Mouse (Mus musculus) stomach, embryonic 16.5 days (tissue): ENCODE results near the gene Tmem107. TPM values are rescaled to one million over a fixed set of nuclear protein-coding genes. Genes with fewer than 3 reads are reported as not detected.
"Not testable (repeated sequence)": the region's sequence is repeated elsewhere in the genome, so short reads cannot be mapped to it uniquely, and the experiment has no call there.

Source experiments
- ATAC-seq: fragments of 200-750 bp; cut with Nextera tagmentation; 2 replicates; pipeline ENCODE4 v1.8.0; 2017; ENCODE audit warnings: moderate number of reproducible peaks, moderate TSS enrichment; ENCODE audit not compliant: insufficient read depth, low FRiP score
- H3K27ac ChIP-seq: fragments of 300-500 bp; sonication (generic); 2 replicates; pipeline ENCODE4 v1.5.1; 2014; ENCODE audit warnings: low read length
- H3K27me3 ChIP-seq: fragments of 300-500 bp; sonication (generic); 2 replicates; pipeline ENCODE4 v1.6.1; 2014; ENCODE audit warnings: low read length, control low read depth, mixed read lengths; ENCODE audit not compliant: control insufficient read depth, insufficient read depth
- H3K36me3 ChIP-seq: fragments of 300-500 bp; sonication (generic); 2 replicates; pipeline ENCODE4 v1.6.1; 2014; ENCODE audit warnings: low read length; ENCODE audit not compliant: control insufficient read depth, insufficient read depth
- H3K4me1 ChIP-seq: fragments of 300-500 bp; sonication (generic); 2 replicates; pipeline ENCODE4 v1.6.1; 2014; ENCODE audit warnings: low read length, control low read depth, mixed read lengths; ENCODE audit not compliant: control insufficient read depth, insufficient read depth
- H3K4me2 ChIP-seq: fragments of 300-500 bp; sonication (generic); 2 replicates; pipeline ENCODE4 v1.6.1; 2014; ENCODE audit warnings: low read depth, low read length, mixed read lengths
- H3K4me3 ChIP-seq: fragments of 300-500 bp; sonication (generic); replicated peaks from 2 replicates; pipeline ENCODE4 v1.5.1; 2014; ENCODE audit warnings: mild to moderate bottlenecking, low read length
- H3K9ac ChIP-seq: fragments of 300-500 bp; sonication (generic); 2 replicates; pipeline ENCODE4 v1.6.1; 2014; ENCODE audit warnings: low read length
- H3K9me3 ChIP-seq: fragments of 300-500 bp; sonication (generic); replicated peaks from 2 replicates; pipeline ENCODE4 v1.6.1; 2016; ENCODE audit warnings: low read length, control low read depth; ENCODE audit not compliant: control insufficient read depth
- WGBS: fragments of 180-500 bp; shearing (Covaris S2); extraction: QIAGEN DNeasy Blood & Tissue Kit; methylation state at CpG from one replicate; pipeline ENCODE4 v1.1.7; 2014; 5-methylcytosine and 5-hydroxymethylcytosine counted together
- polyA plus RNA-seq: library from polyadenylated mRNA; unstranded; fragments of >200 nt; fragmentation: Nextera tagmentation; extraction: Ambion mirVana; gene quantifications from 2 replicates; pipeline ENCODE4 v1.2.1, GENCODE M21; 2015

Gene Tmem107
- polyA plus RNA-seq, 1 experiment from 2014 or later, result 62.1 TPM

DNA sequence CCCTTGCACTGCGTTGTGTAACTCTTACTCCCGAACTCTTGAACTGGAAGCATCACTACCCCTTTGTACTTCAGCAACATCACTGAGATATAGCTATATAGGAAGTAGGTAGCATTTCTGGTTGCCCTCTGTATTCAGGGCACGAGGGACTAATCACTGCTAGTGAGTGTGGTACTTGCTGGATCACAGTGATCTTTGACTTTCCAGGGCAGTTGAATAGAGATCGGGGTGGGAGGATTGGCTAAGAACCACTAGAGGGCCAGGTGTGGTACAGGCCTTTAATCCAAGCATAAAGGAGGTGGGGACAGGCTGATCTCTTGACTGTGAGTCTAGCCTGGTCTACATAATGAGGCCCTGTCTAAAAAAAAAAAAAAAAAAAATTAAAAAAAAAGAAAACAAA lies 22.3 kb downstream of the Tmem107 start:
- Histone ChIP-seq H3K9me3 (no peaks in the 10 kb centered on the region), H3K9ac (no peak overlapping the region), H3K36me3 (peaks cover 4% of the 10 kb centered on the region; the same call in 1 of the 2 replicates), H3K4me1 (peaks cover 29% of the 10 kb centered on the region), H3K27ac (0 out of 2 replicates have a peak overlapping the region, but pooled peaks have one; percentile 19), H3K4me3 (no peak overlapping the region), H3K4me2 (no peak overlapping the region), H3K27me3 (no peaks in the 10 kb centered on the region)
- ATAC-seq, result no peak
- WGBS, result 84% methylated on average over 4 of the region's 4 CpGs

DNA sequence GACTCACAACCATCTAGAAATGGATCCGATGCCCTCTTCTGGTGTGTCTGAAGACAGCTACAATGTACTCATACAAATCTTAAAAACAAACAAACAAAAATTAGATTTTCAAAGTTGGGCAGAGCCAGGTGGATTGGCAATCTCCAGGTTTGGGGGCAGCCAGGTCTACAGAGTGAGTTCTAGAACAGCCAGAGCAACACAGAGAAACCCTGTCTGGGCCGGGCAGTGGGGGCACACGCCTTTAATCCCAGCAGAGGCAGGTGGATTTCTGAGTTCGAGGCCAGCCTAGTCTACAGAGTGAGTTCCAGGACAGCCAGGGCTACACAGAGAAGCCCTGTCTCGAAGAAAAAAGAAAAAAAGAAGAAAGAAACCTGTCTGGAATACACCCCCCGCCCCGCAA lies 23.2 kb downstream of the Tmem107 start:
- H3K9me3 ChIP-seq, H3K9ac ChIP-seq, H3K36me3 ChIP-seq, H3K27me3 ChIP-seq, ATAC-seq, H3K4me2 ChIP-seq, H3K4me3 ChIP-seq: not testable (repeated sequence)
- Histone ChIP-seq H3K4me1 (peaks cover 39% of the 10 kb centered on the region), H3K27ac (peak overlapping the region; percentile 92; the same call in 1 of the 2 replicates)
- 84% methylated on average over 7 of the region's 7 CpGs for WGBS

DNA sequence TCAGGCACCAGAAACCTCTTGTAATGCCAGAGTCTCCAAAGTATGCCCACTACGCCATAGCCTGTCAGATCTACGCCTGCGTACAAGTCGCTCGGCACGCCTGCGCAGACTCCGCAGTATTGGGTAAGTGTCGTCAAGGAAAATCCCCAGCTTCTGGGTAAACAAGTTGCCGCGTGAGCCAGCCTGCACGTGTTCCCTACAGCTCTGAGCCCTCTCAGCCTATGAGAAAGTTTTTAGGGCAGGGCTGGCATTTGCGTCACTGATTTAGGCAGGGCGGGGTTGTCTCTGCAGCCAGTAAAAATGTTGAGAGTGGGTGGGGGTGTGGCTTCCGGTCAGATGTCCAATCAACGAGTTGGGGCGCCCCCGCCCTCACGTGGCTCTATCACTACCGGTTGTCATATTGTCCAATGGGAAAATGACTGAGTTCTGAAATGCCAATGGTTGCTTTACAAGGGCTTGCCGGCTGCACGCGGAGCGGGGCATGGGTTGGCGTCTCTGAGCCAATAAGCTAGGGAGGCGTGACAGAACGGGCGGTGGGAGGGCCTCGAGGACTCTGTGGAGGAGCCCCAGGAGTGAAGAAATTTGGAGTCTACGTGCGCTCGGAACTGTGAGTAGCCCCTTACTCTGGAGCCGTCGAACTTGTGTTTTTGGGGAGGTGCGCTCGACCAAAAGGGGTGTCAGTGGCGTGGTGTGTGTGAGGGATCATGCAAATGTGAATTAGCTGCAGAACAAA lies 24.3 kb downstream of the Tmem107 start, which contains the start of gene Per1:
Gene Per1 (plus strand): TSS at position 521 of the 733 bp plus-strand sequence.
- peaks cover 4% of the 10 kb centered on the region; the same call in 1 of the 2 replicates for H3K36me3 ChIP-seq
- H3K4me1 ChIP-seq, result peaks cover 41% of the 10 kb centered on the region
- H3K4me3 ChIP-seq, result peak within 1 kb of the TSS; percentile 57
- H3K9ac ChIP-seq, result peak within 1 kb of the TSS; percentile 76
- under 1% methylated on average over 37 of the region's 37 CpGs for WGBS
- peak within 1 kb of the TSS; percentile 96 for H3K27ac ChIP-seq
- H3K27me3 ChIP-seq, result no peaks in the 10 kb centered on the region
- H3K9me3 ChIP-seq, result no peaks in the 10 kb centered on the region
- peak; percentile 92 for ATAC-seq
- H3K4me2 ChIP-seq, result peak within 1 kb of the TSS; percentile 96

DNA sequence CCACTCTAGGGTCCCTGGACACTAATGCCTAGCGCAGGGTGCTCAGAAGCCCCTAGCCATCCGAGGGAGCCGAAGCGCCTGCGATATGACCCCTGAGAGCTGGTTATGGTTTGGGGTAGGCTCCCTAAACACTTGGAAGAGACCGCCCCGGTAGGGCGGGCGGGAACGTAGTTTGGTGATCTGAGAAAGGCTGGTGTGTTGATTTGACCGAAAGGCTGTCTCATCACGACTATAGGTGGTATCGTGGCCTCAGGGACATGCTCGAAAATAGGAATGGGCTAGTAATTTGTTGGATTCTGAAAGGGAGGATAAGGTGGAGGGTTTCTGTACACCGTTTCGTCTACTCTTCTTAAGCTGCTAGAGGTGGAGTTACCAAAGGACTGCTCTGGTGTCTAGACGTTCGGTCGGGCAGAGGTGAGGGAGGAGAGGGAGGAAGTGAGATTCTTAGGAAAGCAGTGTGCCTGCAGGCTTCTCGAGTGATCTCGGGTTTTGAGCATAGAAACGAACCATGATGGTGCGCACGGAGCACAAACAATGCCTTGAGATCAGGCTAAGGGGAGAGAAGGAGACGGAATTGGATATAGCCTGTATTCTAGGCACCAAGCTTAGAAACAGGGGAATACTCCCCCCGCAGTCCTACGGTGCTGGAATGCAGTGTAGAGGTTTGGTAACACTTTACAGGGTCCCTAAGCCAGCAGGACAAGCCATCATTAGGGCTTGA lies 25.1 kb downstream of the Tmem107 start:
- H3K27me3 ChIP-seq, result no peaks in the 10 kb centered on the region
- H3K36me3 ChIP-seq, result peaks cover 4% of the 10 kb centered on the region; the same call in 1 of the 2 replicates
- H3K4me3 ChIP-seq, result peak overlapping the region; percentile 57
- H3K9me3 ChIP-seq, result no peaks in the 10 kb centered on the region
- peak overlapping the region; percentile 96 for H3K27ac ChIP-seq
- peaks cover 41% of the 10 kb centered on the region for H3K4me1 ChIP-seq
- 2% methylated on average over 27 of the region's 27 CpGs for WGBS
- no peak for ATAC-seq
- peak overlapping the region; percentile 76 for H3K9ac ChIP-seq
- peak overlapping the region; percentile 96 for H3K4me2 ChIP-seq

DNA sequence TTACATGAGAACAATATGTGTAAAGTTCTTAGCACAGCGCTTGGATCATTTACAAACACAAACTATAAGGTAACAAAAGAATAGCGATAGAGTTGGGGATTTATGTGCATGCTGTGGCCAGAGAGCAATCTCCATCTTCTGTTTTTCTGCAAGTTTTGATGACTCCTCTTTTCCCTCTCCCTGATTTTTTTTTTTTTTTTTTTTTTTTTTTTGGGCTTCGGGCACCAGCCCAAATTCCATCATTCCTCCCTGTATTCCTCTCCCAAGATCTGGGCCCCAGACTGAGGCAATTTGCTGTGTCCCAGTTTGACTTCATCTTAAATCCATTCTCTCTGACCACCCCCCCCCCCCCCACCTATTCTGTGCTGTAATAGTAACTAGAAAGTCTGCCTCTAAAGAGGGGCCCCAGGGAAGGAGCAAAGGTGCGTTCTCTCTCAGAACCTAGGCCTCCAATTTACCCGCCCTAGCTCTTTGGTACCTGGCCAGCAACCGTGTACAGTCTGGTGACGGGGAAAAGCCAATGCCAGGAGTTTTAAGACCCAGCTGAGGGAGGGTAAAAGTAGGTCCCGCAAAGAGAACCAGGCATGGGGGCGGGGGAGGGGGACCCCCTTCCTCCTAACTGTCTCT lies 25.9 kb downstream of the Tmem107 start:
- Histone ChIP-seq H3K36me3 (peaks cover 10% of the 10 kb centered on the region; the same call in 1 of the 2 replicates), H3K27me3 (no peaks in the 10 kb centered on the region), H3K4me2 (peak overlapping the region; percentile 96), H3K4me3 (peak overlapping the region; percentile 57), H3K27ac (peak overlapping the region; percentile 96), H3K9ac (peak overlapping the region; percentile 76), H3K9me3 (no peaks in the 10 kb centered on the region), H3K4me1 (peaks cover 41% of the 10 kb centered on the region)
- ATAC-seq, result no peak
- 6% methylated on average over 9 of the region's 9 CpGs for WGBS

DNA sequence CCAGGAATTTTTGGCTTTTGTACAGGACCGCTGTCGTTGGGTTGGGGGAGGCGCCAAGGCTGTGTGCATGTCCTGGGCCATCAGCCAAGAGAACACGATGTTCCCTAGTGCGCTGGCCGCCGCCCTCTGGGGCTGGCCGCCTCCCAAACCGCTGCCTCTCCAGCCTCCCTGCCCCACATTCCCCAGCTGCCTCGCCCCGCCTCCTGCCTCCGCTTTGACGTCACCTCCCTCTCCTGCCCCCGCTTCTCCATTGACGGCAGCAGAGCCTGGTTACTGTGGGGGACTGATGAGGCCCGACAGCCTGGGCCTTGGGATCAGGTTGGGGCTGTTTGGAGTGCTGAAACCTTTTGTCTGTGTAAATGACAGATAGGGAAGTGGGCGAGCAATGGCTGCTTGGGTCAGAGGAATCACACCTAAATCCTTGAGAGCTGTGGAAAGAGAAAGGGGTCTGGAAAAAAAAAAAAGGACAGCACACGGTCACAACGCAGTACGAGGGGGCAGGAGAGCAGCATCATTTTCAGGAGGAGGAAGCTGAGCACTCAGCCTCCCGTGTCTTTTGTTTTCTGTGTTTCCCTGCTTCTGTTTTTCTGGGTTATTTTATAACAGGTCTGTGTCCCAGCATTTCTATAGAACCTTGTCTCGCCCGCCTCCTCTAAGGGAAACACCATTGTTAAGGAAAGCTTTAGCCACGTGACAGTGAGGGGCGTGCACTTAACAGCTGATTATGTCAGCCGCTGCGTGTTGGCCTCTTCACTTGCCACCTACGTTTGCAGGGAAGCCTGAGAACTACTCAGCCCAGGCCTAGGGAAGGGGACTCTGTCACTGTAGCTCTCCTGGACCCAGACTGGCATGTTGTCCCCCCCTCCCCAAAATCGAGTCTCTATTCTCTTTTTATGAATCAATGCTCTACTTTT lies 26.6 kb downstream of the Tmem107 start:
- Histone ChIP-seq H3K27me3 (no peaks in the 10 kb centered on the region), H3K4me2 (peak overlapping the region; percentile 96), H3K4me1 (peaks cover 41% of the 10 kb centered on the region), H3K9me3 (no peaks in the 10 kb centered on the region), H3K4me3 (peak overlapping the region; percentile 57), H3K9ac (peak overlapping the region; percentile 76), H3K36me3 (peaks cover 17% of the 10 kb centered on the region; the same call in 1 of the 2 replicates), H3K27ac (peak overlapping the region; percentile 96)
- peak; percentile 65 for ATAC-seq
- WGBS, result 2% methylated on average over 29 of the region's 29 CpGs

DNA sequence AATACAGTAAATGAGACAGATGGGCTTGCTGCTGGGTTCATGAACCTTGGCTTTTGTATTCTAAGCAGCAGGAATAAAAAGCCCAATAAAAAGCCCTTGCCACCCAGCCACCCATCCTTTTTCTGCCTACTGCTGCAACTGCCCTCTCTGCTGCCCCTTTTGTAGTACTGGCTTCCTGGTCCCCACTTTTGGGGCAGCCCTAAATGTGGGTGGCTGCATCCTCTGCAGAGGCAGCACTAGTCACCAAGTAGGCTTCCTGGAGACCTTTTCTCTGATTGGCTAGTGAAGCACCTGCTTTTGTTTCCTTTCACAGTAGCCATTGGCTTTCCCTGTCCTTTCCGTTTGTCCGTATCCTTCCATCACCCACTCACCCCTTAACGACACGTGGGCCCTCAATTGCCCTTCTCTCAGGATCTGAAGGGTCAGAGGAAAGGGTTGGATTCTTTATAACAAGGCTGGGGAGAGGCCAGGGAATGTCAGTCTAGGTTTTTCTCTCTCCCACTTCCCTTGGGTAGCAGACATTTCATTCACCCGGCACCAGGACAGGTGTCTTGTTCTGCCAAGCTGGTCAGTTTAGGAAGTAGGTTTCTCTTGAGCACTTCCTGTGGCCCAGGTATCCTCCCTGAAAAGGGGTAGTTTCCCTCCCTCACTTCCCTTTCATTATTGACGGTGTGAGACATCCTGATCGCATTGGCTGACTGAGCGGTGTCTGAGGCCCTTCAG lies 27.6 kb downstream of the Tmem107 start:
- no peak for ATAC-seq
- Histone ChIP-seq H3K4me1 (peaks cover 38% of the 10 kb centered on the region), H3K9ac (peak overlapping the region; percentile 70), H3K27me3 (no peaks in the 10 kb centered on the region), H3K9me3 (no peaks in the 10 kb centered on the region), H3K36me3 (peaks cover 14% of the 10 kb centered on the region; the same call in 1 of the 2 replicates), H3K4me3 (peak overlapping the region; percentile 57), H3K27ac (peak overlapping the region; percentile 96), H3K4me2 (peak overlapping the region; percentile 96)
- WGBS, result 21% methylated on average over 8 of the region's 8 CpGs

DNA sequence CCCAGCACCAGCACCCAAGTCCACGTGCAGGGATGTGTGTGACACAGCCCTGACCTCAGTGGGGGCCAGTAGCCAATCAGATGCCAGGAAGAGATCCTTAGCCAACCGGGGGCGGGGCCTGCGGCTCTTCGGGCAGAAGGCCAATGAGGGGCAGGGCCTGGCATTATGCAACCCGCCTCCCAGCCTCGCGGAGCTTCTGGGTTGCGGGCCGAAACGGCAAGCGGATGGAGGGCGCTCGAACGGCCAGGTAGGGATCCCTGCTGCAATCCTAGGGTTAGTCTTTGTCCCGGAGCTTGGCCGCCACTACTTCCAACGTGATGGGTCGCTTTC lies 28.1 kb downstream of the Tmem107 start:
- Histone ChIP-seq H3K9me3 (no peaks in the 10 kb centered on the region), H3K4me2 (peak overlapping the region; percentile 96), H3K27ac (peak overlapping the region; percentile 96), H3K4me1 (peaks cover 38% of the 10 kb centered on the region), H3K4me3 (peak overlapping the region; percentile 57), H3K27me3 (no peaks in the 10 kb centered on the region), H3K9ac (peak overlapping the region; percentile 81), H3K36me3 (peaks cover 19% of the 10 kb centered on the region; the same call in 1 of the 2 replicates)
- under 1% methylated on average over 19 of the region's 19 CpGs for WGBS
- peak; percentile 15 for ATAC-seq
